Mouse (Mus musculus) MEL (cell line): ENCODE results near the gene Best3. TPM values are rescaled to one million over a fixed set of nuclear protein-coding genes. Genes with fewer than 3 reads are reported as not detected.

ENCODE experiments used
- DNase-seq: peaks from one replicate; pipeline ENCODE4 v3.0.0; 2011; ENCODE audit warnings: low read depth, low spot score
- H3K27ac ChIP-seq: 2 replicates; pipeline ENCODE4 v1.5.1; 2012; ENCODE audit warnings: low read depth, mild to moderate bottlenecking, control low read depth, low read length, moderate library complexity; ENCODE audit not compliant: control insufficient read depth
- H3K27me3 ChIP-seq, 2 experiments: fragments of 150-350 bp in 1 of 2; sonication (generic) in 1 of 2; 2 replicates each; pipeline ENCODE4 v1.6.1; 2012; ENCODE audit warnings: low read length in 2 of 2, mild to moderate bottlenecking in 2 of 2, improper control_type of control experiment in 1 of 2, moderate library complexity in 1 of 2; ENCODE audit not compliant: insufficient read depth in 2 of 2, control insufficient read depth in 1 of 2
- H3K36me3 ChIP-seq, 2 experiments: 2 replicates each; pipeline ENCODE4 v1.6.1; 2012 to 2014; ENCODE audit warnings: low read length in 2 of 2, improper control_type of control experiment in 1 of 2, inconsistent platforms in 1 of 2, mild to moderate bottlenecking in 1 of 2; ENCODE audit not compliant: insufficient read depth in 2 of 2, control insufficient read depth in 1 of 2
- H3K4me1 ChIP-seq, 2 experiments: fragments of 150-350 bp in 1 of 2; sonication (generic) in 1 of 2; 2 replicates each; pipeline ENCODE4 v1.6.1; 2012; ENCODE audit warnings: low read length in 2 of 2, improper control_type of control experiment in 1 of 2, mild to moderate bottlenecking in 1 of 2; ENCODE audit not compliant: insufficient read depth in 2 of 2, control insufficient read depth in 1 of 2
- H3K4me3 ChIP-seq, 2 experiments: fragments of 150-350 bp in 1 of 2; sonication (generic) in 1 of 2; 2 replicates each; pipeline ENCODE4 v1.5.1; 2012; ENCODE audit warnings: low read depth in 2 of 2, low read length in 2 of 2, mild to moderate bottlenecking in 2 of 2, moderate library complexity in 2 of 2, control low read depth in 1 of 2, improper control_type of control experiment in 1 of 2; ENCODE audit not compliant: control insufficient read depth in 1 of 2, insufficient read depth in 1 of 2
- H3K79me2 ChIP-seq: 2 replicates; pipeline ENCODE4 v1.6.1; 2012; ENCODE audit warnings: mild to moderate bottlenecking, low read length, moderate library complexity; ENCODE audit not compliant: control insufficient read depth, poor library complexity, insufficient read depth
- H3K9ac ChIP-seq: 2 replicates; pipeline ENCODE4 v1.6.1; 2012; ENCODE audit warnings: low read depth, mild to moderate bottlenecking, control low read depth, low read length, moderate library complexity; ENCODE audit not compliant: control insufficient read depth, poor library complexity, severe bottlenecking
- H3K9me3 ChIP-seq: fragments of 150-350 bp; sonication (generic); replicated peaks from 2 replicates; pipeline ENCODE4 v1.6.1; 2012; ENCODE audit warnings: mild to moderate bottlenecking, low read length, improper control_type of control experiment, moderate library complexity; ENCODE audit not compliant: insufficient read depth
- BHLHE40 ChIP-seq: IDR thresholded peaks from 2 replicates; pipeline ENCODE4 v1.6.1; 2012; ENCODE audit warnings: low read depth, mild to moderate bottlenecking, inconsistent platforms, low read length, improper control_type of control experiment, borderline replicate concordance
- CHD1 ChIP-seq: IDR thresholded peaks from 2 replicates; pipeline ENCODE4 v1.6.1; 2012; ENCODE audit warnings: low read depth, mild to moderate bottlenecking, inconsistent platforms, low read length, improper control_type of control experiment
- CHD2 ChIP-seq: IDR thresholded peaks from 2 replicates; pipeline ENCODE4 v1.6.1; 2011; ENCODE audit warnings: low read length, improper control_type of control experiment
- CTCF ChIP-seq, 3 experiments: IDR thresholded peaks in 2 of 3; conservative IDR thresholded peaks in 1 of 3; 2 replicates each; pipeline ENCODE4 v1.5.1; 2011 to 2012; ENCODE audit warnings: low read length in 3 of 3, low read depth in 2 of 3, mild to moderate bottlenecking in 2 of 3, improper control_type of control experiment in 1 of 3, inconsistent platforms in 1 of 3, mixed read lengths in 1 of 3, moderate library complexity in 1 of 3; ENCODE audit not compliant: control insufficient read depth in 1 of 3, insufficient read depth in 1 of 3, poor library complexity in 1 of 3, severe bottlenecking in 1 of 3
- EP300 ChIP-seq, 2 experiments: IDR thresholded peaks; 2 replicates each; pipeline ENCODE4 v1.6.1; 2011; ENCODE audit warnings: improper control_type of control experiment in 2 of 2, low read length in 2 of 2, low read depth in 1 of 2, mild to moderate bottlenecking in 1 of 2
- HCFC1 ChIP-seq: IDR thresholded peaks from 2 replicates; pipeline ENCODE4 v1.6.1; 2012; ENCODE audit warnings: low read depth, mild to moderate bottlenecking, inconsistent platforms, low read length, improper control_type of control experiment, moderate library complexity
- JUND ChIP-seq: IDR thresholded peaks from 2 replicates; pipeline ENCODE4 v1.6.1; 2011; ENCODE audit warnings: low read depth, mild to moderate bottlenecking, improper control_type of control experiment, low read length
- KAT2A ChIP-seq: conservative IDR thresholded peaks from 2 replicates; pipeline ENCODE4 v1.6.1; 2012; ENCODE audit warnings: low read depth, low read length, improper control_type of control experiment, inconsistent platforms
- MAFK ChIP-seq: IDR thresholded peaks from 2 replicates; pipeline ENCODE4 v1.6.1; 2011; ENCODE audit warnings: low read depth, mild to moderate bottlenecking, low read length, improper control_type of control experiment, borderline replicate concordance
- MEF2A ChIP-seq: IDR thresholded peaks from 2 replicates; pipeline ENCODE4 v1.6.1; 2014; ENCODE audit warnings: low read depth, mild to moderate bottlenecking, inconsistent platforms, low read length, improper control_type of control experiment; ENCODE audit not compliant: poor library complexity, insufficient replicate concordance, severe bottlenecking; ENCODE audit errors: extremely low read depth
- MYB ChIP-seq: IDR thresholded peaks from 2 replicates; pipeline ENCODE4 v1.6.1; 2011; ENCODE audit warnings: mild to moderate bottlenecking, low read depth, low read length, improper control_type of control experiment
- MYC ChIP-seq: IDR thresholded peaks from 2 replicates; pipeline ENCODE4 v1.6.1; 2011; ENCODE audit warnings: low read depth, mild to moderate bottlenecking, low read length, improper control_type of control experiment, moderate library complexity
- NELFE ChIP-seq: IDR thresholded peaks from 2 replicates; pipeline ENCODE4 v1.6.1; 2011; ENCODE audit warnings: low read depth, low read length, improper control_type of control experiment
- POLR2A ChIP-seq, 2 experiments: IDR thresholded peaks; 2 replicates each; pipeline ENCODE4 v1.6.1; 2011 to 2012; ENCODE audit warnings: low read length in 2 of 2, mild to moderate bottlenecking in 2 of 2, control low read depth in 1 of 2, improper control_type of control experiment in 1 of 2, low read depth in 1 of 2, moderate library complexity in 1 of 2; ENCODE audit not compliant: control insufficient read depth in 1 of 2, insufficient read depth in 1 of 2, poor library complexity in 1 of 2
- POLR2AphosphoS5 ChIP-seq: IDR thresholded peaks from 2 replicates; pipeline ENCODE4 v1.6.1; 2012; ENCODE audit warnings: low read depth, borderline replicate concordance, mild to moderate bottlenecking, inconsistent platforms, low read length, moderate library complexity, mixed read lengths
- RAD21 ChIP-seq: IDR thresholded peaks from 2 replicates; pipeline ENCODE4 v1.6.1; 2011; ENCODE audit warnings: mild to moderate bottlenecking, low read depth, low read length, improper control_type of control experiment
- RCOR1 ChIP-seq: IDR thresholded peaks from 2 replicates; pipeline ENCODE4 v1.6.1; 2012; ENCODE audit warnings: low read depth, mild to moderate bottlenecking, inconsistent platforms, low read length, improper control_type of control experiment
- SIN3A ChIP-seq: IDR thresholded peaks from 2 replicates; pipeline ENCODE4 v1.6.1; 2012; ENCODE audit warnings: low read length, improper control_type of control experiment, inconsistent platforms
- TAL1 ChIP-seq: IDR thresholded peaks from 2 replicates; pipeline ENCODE4 v1.6.1; 2012; ENCODE audit warnings: mild to moderate bottlenecking, inconsistent platforms, low read length, moderate library complexity, mixed read lengths
- TBP ChIP-seq: IDR thresholded peaks from 2 replicates; pipeline ENCODE4 v1.8.0; 2011; ENCODE audit warnings: low read depth, low read length, improper control_type of control experiment
- TCF12 ChIP-seq: IDR thresholded peaks from 2 replicates; pipeline ENCODE4 v1.6.1; 2014; ENCODE audit warnings: low read depth, mild to moderate bottlenecking, inconsistent platforms, low read length, improper control_type of control experiment, moderate library complexity
- USF1 ChIP-seq: IDR thresholded peaks from 2 replicates; pipeline ENCODE4 v1.6.1; 2014; ENCODE audit warnings: low read depth, mild to moderate bottlenecking, inconsistent platforms, low read length, improper control_type of control experiment, moderate library complexity
- ZKSCAN1 ChIP-seq: IDR thresholded peaks from 2 replicates; pipeline ENCODE4 v1.6.1; 2012; ENCODE audit warnings: low read depth, mild to moderate bottlenecking, inconsistent platforms, low read length, improper control_type of control experiment, moderate library complexity
- ZMIZ1 ChIP-seq: IDR thresholded peaks from 2 replicates; pipeline ENCODE4 v1.6.1; 2012; ENCODE audit warnings: low read depth, mild to moderate bottlenecking, inconsistent platforms, low read length, improper control_type of control experiment, moderate library complexity
- polyA plus RNA-seq, 2 experiments: library from polyadenylated mRNA; stranded (reverse) in 1 of 2; unstranded in 1 of 2; fragments of >175 nt in 1 of 2; fragments of >200 nt in 1 of 2; gene quantifications; 2 replicates each; pipeline versions ENCODE4 v1.2.1 to v1.2.4; 2012; ENCODE audit warnings: low replicate concordance in 2 of 2, low read depth in 1 of 2; ENCODE audit not compliant: insufficient read length in 2 of 2, insufficient read depth in 1 of 2, missing spikeins in 1 of 2
- total RNA-seq: library from RNA; depleted of rRNA; stranded (reverse); fragments of 300-350 nt; gene quantifications from 2 replicates; pipeline ENCODE4 v1.2.3, GENCODE M21; 2012

The Best3 gene
- total and polyA plus RNA-seq, 3 experiments = not detected

GRCm38 (mm10) chr10:116977455-116977854 lies 8.7 kb upstream of the Best3 start (continued):
- no peak for TF ChIP-seq HCFC1
- no peak for TF ChIP-seq POLR2AphosphoS5
- TF ChIP-seq MEF2A = no peak
- TF ChIP-seq, all 39 proteins: peak for 0

- TF ChIP-seq TBP (peak; percentile 93), EP300 (IDR thresholded peaks at IDR 0.05; ENCODE audit: low read depth in 1 of 2, low read length in 2 of 2) (no peak)
Observed at GRCm38 (mm10) chr10:116977858-116978257, 8.3 kb upstream of the Best3 start.

GRCm38 (mm10) chr10:116978841-116979240 lies 7.3 kb upstream of the Best3 start:
- TF ChIP-seq ZKSCAN1 (no peak), KAT2A (no peak), NELFE (no peak), TBP (no peak), MYC (no peak), MYB (no peak)
- TF ChIP-seq, all 39 proteins: peak for 0
- no peaks in the 10 kb centered on the region for H3K36me3 ChIP-seq
- peaks cover 0 to 2% of the 10 kb centered on the region in 2 experiments; a peak in 1 of 4 replicates for H3K27me3 ChIP-seq

More at GRCm38 (mm10) chr10:116977858-116978257, 8.3 kb upstream of the Best3 start:
- no peaks in the 10 kb centered on the region for H3K9me3 ChIP-seq
- no peak for DNase-seq
- H3K4me3 ChIP-seq = no peak overlapping the region
- no peaks in the 10 kb centered on the region for H3K36me3 ChIP-seq
- no peak overlapping the region for H3K9ac ChIP-seq
- H3K27me3 ChIP-seq = peaks cover 0 to 2% of the 10 kb centered on the region in 2 experiments; a peak in 1 of 4 replicates
- no peaks in the 10 kb centered on the region for H3K79me2 ChIP-seq
- H3K27ac ChIP-seq = no peak overlapping the region
- no peaks in the 10 kb centered on the region for H3K4me1 ChIP-seq

GRCm38 (mm10) chr10:116980273-116980672 lies 5.8 kb upstream of the Best3 start:
- no peak overlapping the region for H3K9ac ChIP-seq
- DNase-seq = no peak
- no peak overlapping the region for H3K4me3 ChIP-seq
- TF ChIP-seq ZMIZ1 (no peak), CTCF (IDR thresholded peaks at IDR 0.05 in 2 of 3, conservative IDR thresholded peaks at IDR 0.05 in 1 of 3; ENCODE audit: control insufficient read depth in 1 of 3, insufficient read depth in 1 of 3, low read depth in 2 of 3, low read length in 3 of 3, poor library complexity in 1 of 3, severe bottlenecking in 1 of 3) (no peak), ZKSCAN1 (no peak), BHLHE40 (no peak), TBP (no peak), RAD21 (no peak), HCFC1 (no peak), NELFE (no peak), MAFK (no peak), RCOR1 (no peak), JUND (no peak), TCF12 (no peak), CHD2 (no peak), CHD1 (no peak), POLR2AphosphoS5 (no peak), POLR2A (IDR thresholded peaks at IDR 0.05; ENCODE audit: control insufficient read depth in 1 of 2, insufficient read depth in 1 of 2, low read depth in 1 of 2, low read length in 2 of 2, poor library complexity in 1 of 2) (no peak), SIN3A (no peak), TAL1 (no peak), USF1 (no peak)

More at GRCm38 (mm10) chr10:116978841-116979240, 7.3 kb upstream of the Best3 start:
- no peak for DNase-seq
- Histone ChIP-seq H3K27ac (no peak overlapping the region), H3K4me1 (no peaks in the 10 kb centered on the region), H3K9ac (no peak overlapping the region), H3K9me3 (no peaks in the 10 kb centered on the region), H3K79me2 (no peaks in the 10 kb centered on the region), H3K4me3 (no peak overlapping the region)

More at GRCm38 (mm10) chr10:116980273-116980672, 5.8 kb upstream of the Best3 start:
- H3K27ac ChIP-seq = no peak overlapping the region
- no peaks in the 10 kb centered on the region for H3K9me3 ChIP-seq
- H3K27me3 ChIP-seq = peaks cover 2 to 4% of the 10 kb centered on the region in 2 experiments; a peak in 2 of 4 replicates
- no peaks in the 10 kb centered on the region for H3K79me2 ChIP-seq
- no peaks in the 10 kb centered on the region for H3K4me1 ChIP-seq
- no peaks in the 10 kb centered on the region for H3K36me3 ChIP-seq
